Mouse (Mus musculus) gastrocnemius, postnatal 25 days (tissue): ENCODE measurements around the gene Npb. TPM values are rescaled to one million over a fixed set of nuclear protein-coding genes. Genes with fewer than 3 reads are reported as not detected.
"Not testable (repeated sequence)": the region's sequence is repeated elsewhere in the genome, so short reads cannot be mapped to it uniquely, and the experiment has no call there.

Experiments
- DNase-seq: peaks from one replicate; pipeline ENCODE4 v3.0.0; 2022
- total RNA-seq, 2 experiments: library from RNA; stranded (reverse); gene quantifications; 1 replicate in 1 of 2; 2 replicates in 1 of 2; pipeline ENCODE4 v1.2.3; 2021

The Npb gene
- total RNA-seq, 2 experiments from 2014 or later, result not detected

GRCm38 (mm10) chr11:120580190-120580589 lies 28.1 kb upstream of the Npb start:
- no peak for DNase-seq

DNA sequence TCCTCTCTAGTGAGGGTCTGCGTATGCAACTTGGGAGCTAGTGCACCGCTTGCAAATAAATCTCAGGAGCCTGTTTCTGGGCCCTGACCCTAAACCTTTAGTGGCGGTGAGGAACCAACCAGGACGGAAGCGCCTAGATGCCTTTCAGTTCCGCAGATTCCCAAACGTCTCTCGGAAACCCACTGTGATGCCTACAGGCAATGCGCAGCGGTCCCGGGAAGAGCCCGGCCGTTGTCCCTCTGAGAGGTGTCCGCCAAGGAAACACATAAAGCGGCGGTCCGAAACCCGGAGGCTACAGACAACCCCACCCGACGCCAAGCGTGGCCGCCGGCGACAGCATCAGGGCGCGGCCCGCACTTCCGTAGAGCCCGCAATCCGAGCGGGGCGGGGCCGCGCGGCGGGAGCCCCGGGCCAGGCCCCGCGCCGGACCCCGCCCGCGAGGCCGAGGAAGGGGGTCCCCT lies 27.4 kb upstream of the Npb start:
- peak; percentile 48 for DNase-seq

GRCm38 (mm10) chr11:120581490-120582267 lies 26.6 kb upstream of the Npb start, which contains the start of gene Arhgdia:
Arhgdia (minus strand) TSS chr11:120581624.
- DNase-seq, result peak; percentile 88

GRCm38 (mm10) chr11:120582268-120582981 lies 25.9 kb upstream of the Npb start:
- no peak for DNase-seq

DNA sequence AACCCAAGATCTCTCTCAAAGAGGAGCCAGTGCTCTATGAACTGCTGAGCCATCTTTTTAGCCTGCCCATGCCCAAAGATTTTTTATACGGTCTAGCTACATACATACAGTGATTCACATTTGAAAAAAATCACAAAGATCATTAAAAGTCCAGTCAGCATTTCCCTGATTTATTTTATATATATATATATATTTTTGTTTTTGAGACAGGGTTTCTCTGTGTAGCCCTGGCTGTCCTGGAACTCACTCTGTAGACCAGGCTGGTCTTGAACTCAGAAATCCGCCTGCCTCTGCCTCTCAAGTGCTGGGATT lies 25.3 kb upstream of the Npb start:
- not testable (repeated sequence) for DNase-seq

- DNase-seq, result no peak
Observed at GRCm38 (mm10) chr11:120583937-120584336, 24.3 kb upstream of the Npb start.

GRCm38 (mm10) chr11:120588531-120588930 lies 19.7 kb upstream of the Npb start:
- no peak for DNase-seq

DNA sequence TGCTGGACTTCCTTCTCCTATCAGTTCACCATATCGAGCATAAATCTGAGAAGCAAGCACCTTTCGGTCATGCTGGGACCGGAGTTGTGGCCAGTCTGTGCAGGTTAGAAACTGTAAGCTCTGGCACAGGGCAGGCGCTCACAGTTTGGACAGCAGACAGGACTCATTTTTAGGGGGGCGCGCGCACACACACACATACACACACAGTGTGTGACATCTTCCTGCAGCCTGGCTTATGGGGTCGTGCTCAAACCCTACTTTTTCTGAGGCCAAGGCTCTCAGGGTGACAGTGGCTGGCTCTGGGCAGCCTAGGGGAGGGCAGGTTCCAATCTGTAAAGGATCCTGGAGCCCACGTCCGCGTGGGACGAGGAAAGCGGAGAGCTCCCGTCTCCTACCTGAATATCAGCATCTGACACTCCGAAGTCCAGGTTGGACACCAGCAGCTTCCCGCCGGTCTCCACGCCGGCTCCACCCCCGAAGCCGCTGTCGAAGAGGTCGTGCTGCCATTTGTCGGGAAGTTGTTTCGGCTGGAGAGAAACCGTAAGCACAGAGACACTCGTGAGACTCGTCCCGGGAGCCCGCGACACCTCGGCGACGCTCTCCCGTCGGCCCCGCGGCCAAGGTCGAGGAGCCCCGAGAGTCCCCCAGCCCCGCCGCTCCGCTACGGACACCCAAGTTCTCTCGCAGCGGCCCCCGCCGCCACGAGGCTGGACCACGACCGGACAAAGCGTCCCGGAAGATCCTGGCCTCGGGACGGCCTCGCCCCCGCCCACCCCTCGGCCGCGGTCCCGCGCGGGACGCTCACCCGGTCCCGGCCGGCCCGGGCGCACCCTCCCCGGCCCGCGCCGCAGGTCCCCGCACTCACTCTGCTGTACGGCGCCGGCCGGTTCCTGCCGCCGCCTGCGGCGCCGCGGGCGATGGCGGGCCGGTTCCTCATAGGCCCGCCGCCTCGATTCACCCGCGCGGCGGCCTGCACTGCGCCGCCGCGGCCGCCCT lies 10.7 kb upstream of the Npb start:
- no peak for DNase-seq

- peak; percentile 94 for DNase-seq
Observed at GRCm38 (mm10) chr11:120598283-120598989, 9.8 kb upstream of the Npb start, which contains the start of the genes Alyref and Anapc11. Alyref (minus strand) TSS chr11:120598365. Anapc11 (plus strand) TSS chr11:120598421.

- DNase-seq, result no peak
Observed at GRCm38 (mm10) chr11:120598990-120599549, 9.2 kb upstream of the Npb start.

DNA sequence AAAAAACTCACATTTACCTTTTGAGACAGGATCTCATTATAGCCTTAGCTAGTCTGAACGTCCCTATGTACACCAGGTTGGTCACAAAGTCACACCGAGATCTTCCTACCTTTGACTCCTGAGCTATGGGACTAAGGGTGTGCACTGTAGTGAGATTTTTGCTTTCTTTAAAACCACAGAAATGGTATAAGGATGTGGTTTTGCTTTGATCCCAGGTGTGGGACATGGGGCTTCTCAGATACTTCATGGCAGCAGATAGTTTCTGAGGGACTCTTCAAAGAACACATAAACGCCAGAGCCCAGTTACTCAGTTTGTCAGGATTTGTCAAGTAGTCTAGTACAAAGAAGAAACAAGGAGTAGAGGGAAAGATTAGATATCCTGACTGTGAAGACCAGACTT lies 7.6 kb upstream of the Npb start:
- DNase-seq, result no peak

- no peak for DNase-seq
Observed at GRCm38 (mm10) chr11:120603545-120603944, 4.7 kb upstream of the Npb start.

DNA sequence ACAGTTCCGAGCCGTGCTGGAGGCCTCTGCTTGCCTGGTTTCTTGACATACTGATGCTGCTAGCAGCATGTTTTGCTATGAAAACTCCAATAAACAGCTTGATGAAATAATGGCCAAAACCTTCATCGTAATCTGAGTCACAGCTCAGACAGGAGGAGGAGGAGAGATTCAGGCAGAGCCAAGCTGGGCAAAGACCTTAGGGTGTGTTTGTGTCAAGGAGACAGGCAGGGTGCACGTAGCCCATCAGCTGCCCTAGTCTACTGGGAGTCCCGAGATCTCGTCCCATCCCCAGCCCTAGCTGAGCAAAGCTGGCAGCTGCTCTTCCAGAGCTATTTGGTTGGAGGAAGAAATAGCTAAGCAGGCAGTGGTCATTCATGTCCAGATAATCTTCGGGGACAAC lies 2.6 kb upstream of the Npb start:
- no peak for DNase-seq

DNA sequence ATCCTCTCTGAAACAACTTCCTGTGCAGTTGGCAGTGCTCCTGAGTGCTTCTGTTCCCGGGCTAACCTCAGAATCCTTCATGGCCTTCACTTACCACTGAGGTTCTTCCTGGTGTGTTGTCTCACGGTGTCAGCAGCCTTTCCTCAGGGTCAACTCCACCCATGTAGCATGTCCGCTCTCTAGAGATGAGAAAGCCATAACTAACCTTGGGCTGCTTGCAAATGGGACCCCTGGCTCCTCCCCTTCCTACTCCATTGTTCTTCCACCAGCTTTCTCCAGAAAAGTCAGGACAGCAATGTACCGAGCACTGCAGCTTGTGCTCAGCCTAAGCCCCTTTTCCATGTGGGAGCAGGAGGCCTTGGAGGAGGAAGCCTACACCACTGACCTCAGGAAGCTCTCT lies 1.5 kb upstream of the Npb start:
- no peak for DNase-seq

DNA sequence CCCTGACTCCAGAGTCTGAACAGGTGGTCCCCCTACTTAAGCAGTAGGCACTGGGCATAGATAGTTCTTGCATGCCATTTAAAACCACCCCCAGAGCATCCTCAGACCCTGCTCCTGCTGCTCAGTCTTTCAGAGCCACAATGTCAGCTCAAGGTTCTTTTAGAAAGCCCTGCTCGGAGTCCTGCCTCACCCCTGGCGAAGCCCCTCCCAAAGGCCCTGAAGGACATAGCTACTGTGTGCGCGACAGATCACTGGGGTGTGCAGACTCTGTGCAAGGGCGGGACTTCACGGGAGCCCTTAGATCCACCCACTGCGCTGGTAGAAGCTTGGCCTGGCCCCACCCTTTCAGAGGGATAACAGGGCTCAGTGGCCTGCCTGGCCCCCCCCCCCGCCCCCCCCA lies 973 bp downstream of the Npb start:
- DNase-seq, result no peak

- DNase-seq, result no peak
Observed at GRCm38 (mm10) chr11:120610477-120611046, 2.3 kb downstream of the Npb start.

GRCm38 (mm10) chr11:120612763-120613162 lies 4.5 kb downstream of the Npb start:
- DNase-seq, result peak; percentile 68

GRCm38 (mm10) chr11:120613481-120613972 lies 5.2 kb downstream of the Npb start:
- DNase-seq, result no peak

GRCm38 (mm10) chr11:120613976-120614375 lies 5.7 kb downstream of the Npb start:
- no peak for DNase-seq

GRCm38 (mm10) chr11:120615167-120615566 lies 6.9 kb downstream of the Npb start:
- no peak for DNase-seq
